Mouse (Mus musculus) heart, adult 2 months (tissue): ENCODE results near the gene Gm20388. TPM values are rescaled to one million over a fixed set of nuclear protein-coding genes. Genes with fewer than 3 reads are reported as not detected.

Experiments used
- DNase-seq, 2 experiments: peaks; one replicate each; pipeline ENCODE4 v3.0.0; 2021
- H3K27ac ChIP-seq: fragments of 200-600 bp; 2 replicates; pipeline ENCODE4 v1.8.1; 2022
- H3K27me3 ChIP-seq: fragments of 200-500 bp; 2 replicates; pipeline ENCODE4 v1.6.1; 2012; ENCODE audit warnings: mild to moderate bottlenecking, low read length, inconsistent platforms, mixed read lengths; ENCODE audit not compliant: control insufficient read depth, insufficient read depth
- H3K36me3 ChIP-seq: fragments of 200-500 bp; 2 replicates; pipeline ENCODE4 v1.6.1; 2012; ENCODE audit warnings: low read length, inconsistent platforms; ENCODE audit not compliant: control insufficient read depth, insufficient read depth
- H3K4me1 ChIP-seq: fragments of 200-500 bp; 2 replicates; pipeline ENCODE4 v1.6.1; 2011; ENCODE audit warnings: low read length; ENCODE audit not compliant: control insufficient read depth, insufficient read depth
- H3K4me3 ChIP-seq: fragments of 200-600 bp; 2 replicates; pipeline ENCODE4 v1.8.1; 2022
- H3K79me2 ChIP-seq: fragments of 200-500 bp; replicated peaks from 2 replicates; pipeline ENCODE4 v1.6.1; 2012; ENCODE audit warnings: mild to moderate bottlenecking, inconsistent platforms, low read length, moderate library complexity, mixed read lengths; ENCODE audit not compliant: control insufficient read depth, insufficient read depth
- H3K9ac ChIP-seq: fragments of 200-500 bp; 2 replicates; pipeline ENCODE4 v1.6.1; 2012; ENCODE audit warnings: low read depth, mild to moderate bottlenecking, control low read depth, inconsistent platforms, low read length, mixed read lengths
- CTCF ChIP-seq: fragments of 200-600 bp; IDR thresholded peaks from 2 replicates; pipeline ENCODE4 v1.8.1; 2022; ENCODE audit warnings: antibody characterized with exemption, mild to moderate bottlenecking, moderate library complexity
- EP300 ChIP-seq: fragments of 200-500 bp; IDR thresholded peaks from 2 replicates; pipeline ENCODE4 v1.6.1; 2011; ENCODE audit warnings: low read depth, low read length, control low read depth; ENCODE audit not compliant: insufficient read depth
- POLR2A ChIP-seq: fragments of 200-500 bp; IDR thresholded peaks from 2 replicates; pipeline ENCODE4 v1.6.1; 2011; ENCODE audit warnings: mild to moderate bottlenecking, low read depth, low read length, control low read depth; ENCODE audit not compliant: insufficient read depth
- WGBS: fragments of 180-500 bp; shearing (Covaris S2); methylation state at CpG from one replicate; pipeline ENCODE4 v1.1.7; 2018; 5-methylcytosine and 5-hydroxymethylcytosine counted together
- intact Hi-C: fragments of 180-260 bp; cut with DNase I; formaldehyde crosslinking; loops from one replicate; pipeline ENCODE4 v1.15.1; 2025
- polyA plus RNA-seq: library from polyadenylated mRNA; depleted of rRNA; stranded (reverse); fragments of >200 nt; gene quantifications from 2 replicates; pipeline ENCODE4 v1.2.3, GENCODE M21; 2012
- total RNA-seq, 2 experiments: library from RNA; stranded (reverse); gene quantifications; 2 replicates each; pipeline ENCODE4 v1.2.3; 2021

The Gm20388 gene
- total and polyA plus RNA-seq, 3 experiments = 1.8 to 32.3 TPM; not detected in 1

GRCm38 (mm10) chr8:123020084-123020483 lies 3109.4 kb downstream of the Gm20388 start:
- Histone ChIP-seq H3K79me2 (peaks cover 9% of the 10 kb centered on the region), H3K36me3 (peaks cover 29% of the 10 kb centered on the region), H3K27me3 (no peaks in the 10 kb centered on the region), H3K4me1 (peaks cover 32% of the 10 kb centered on the region), H3K4me3 (no peak overlapping the region), H3K27ac (no peak overlapping the region), H3K9ac (no peak overlapping the region)
- intact Hi-C loops = no loop called here
- TF ChIP-seq EP300 = no peak
- 33% methylated on average over 2 of the region's 2 CpGs for WGBS
- no peak for DNase-seq

- no peak overlapping the region for H3K4me3 ChIP-seq
- H3K9ac ChIP-seq = no peak overlapping the region
- no peak overlapping the region for H3K27ac ChIP-seq
- peaks cover 7% of the 10 kb centered on the region for H3K79me2 ChIP-seq
- intact Hi-C loops = no loop called here
- H3K4me1 ChIP-seq = peaks cover 32% of the 10 kb centered on the region
- H3K36me3 ChIP-seq = peaks cover 24% of the 10 kb centered on the region
- no peak for DNase-seq
- no peaks in the 10 kb centered on the region for H3K27me3 ChIP-seq
- TF ChIP-seq CTCF = no peak
- TF ChIP-seq POLR2A = no peak
- no peak for TF ChIP-seq EP300
- 35% methylated on average over 2 of the region's 2 CpGs for WGBS
Observed at GRCm38 (mm10) chr8:123020859-123021258, 3110.2 kb downstream of the Gm20388 start.

DNA sequence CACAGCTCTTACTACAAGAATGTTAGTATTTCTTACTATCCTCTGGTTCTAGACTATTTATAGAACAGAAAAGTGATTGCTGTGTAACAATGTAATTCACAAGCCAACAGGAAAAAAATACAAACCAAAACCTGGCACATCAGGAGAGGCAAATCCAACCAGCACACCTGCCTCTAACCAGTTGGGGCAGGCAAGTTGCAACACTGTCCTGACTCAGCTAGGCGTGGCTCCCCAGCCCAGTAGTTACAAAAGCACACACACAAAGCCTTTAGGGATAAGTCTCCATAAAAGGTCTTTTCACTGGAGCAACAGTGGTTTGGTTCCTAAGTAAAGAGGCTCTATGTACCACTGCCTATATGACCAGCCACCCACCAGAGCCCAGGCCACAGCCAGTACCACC lies 3110.6 kb downstream of the Gm20388 start:
- Histone ChIP-seq H3K36me3 (peaks cover 24% of the 10 kb centered on the region), H3K4me3 (no peak overlapping the region), H3K79me2 (peaks cover 9% of the 10 kb centered on the region), H3K27ac (peak overlapping the region; percentile 11; the same call in 1 of the 2 replicates), H3K27me3 (no peaks in the 10 kb centered on the region), H3K4me1 (peaks cover 31% of the 10 kb centered on the region), H3K9ac (no peak overlapping the region)
- intact Hi-C loops = no loop called here
- WGBS = 42% methylated on average over 1 of the region's 1 CpGs
- 0 out of 2 replicates have a peak, but pooled peaks have one; percentile 30 for TF ChIP-seq EP300
- TF ChIP-seq CTCF = no peak
- DNase-seq = no peak

DNA sequence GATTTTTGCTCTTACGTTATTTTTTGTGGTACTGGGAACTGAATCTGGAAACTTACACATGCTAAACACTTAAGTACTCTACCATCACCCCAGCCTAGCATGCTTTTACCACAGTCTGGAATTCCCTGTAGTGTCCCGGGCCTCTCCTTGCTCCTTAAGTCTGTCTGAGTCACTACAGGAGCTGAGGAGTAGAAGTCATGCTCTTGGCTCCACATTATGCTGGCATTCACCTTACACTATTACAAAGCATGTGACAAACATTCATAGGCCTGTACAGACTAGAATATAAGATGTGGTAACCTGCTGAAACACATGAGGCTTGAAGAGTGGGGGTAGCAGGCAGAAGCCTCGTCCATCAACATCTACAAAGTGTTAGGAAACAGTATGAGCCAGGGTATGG lies 3112.1 kb downstream of the Gm20388 start:
- Histone ChIP-seq H3K36me3 (peaks cover 21% of the 10 kb centered on the region), H3K4me3 (no peak overlapping the region), H3K79me2 (peaks cover 11% of the 10 kb centered on the region), H3K4me1 (peaks cover 33% of the 10 kb centered on the region), H3K27me3 (no peaks in the 10 kb centered on the region), H3K9ac (no peak overlapping the region), H3K27ac (no peak overlapping the region)
- no peak for DNase-seq
- WGBS = 59% methylated on average over 3 of the region's 3 CpGs
- intact Hi-C loops = no loop called here
- TF ChIP-seq POLR2A (no peak), CTCF (no peak), EP300 (no peak)

DNA sequence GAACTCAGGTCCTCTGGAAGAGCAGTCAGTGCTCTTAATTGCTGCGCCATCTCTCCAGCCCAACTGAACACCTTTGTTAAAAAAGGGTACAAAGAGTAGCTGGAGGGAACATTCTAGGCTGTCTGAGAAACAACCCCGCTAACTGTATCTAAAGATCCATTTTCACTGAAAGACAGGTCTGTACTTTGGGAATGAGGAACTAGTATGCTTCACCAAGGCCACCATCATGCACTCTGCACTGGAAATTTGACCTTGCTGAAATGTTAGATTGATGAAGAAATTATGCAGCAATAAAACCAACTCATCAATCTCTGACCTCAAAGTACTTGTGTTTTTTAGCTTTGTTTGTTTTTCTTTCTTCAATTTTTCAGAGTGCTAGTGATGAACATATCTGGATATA lies 3113.6 kb downstream of the Gm20388 start:
- 97% methylated on average over 2 of the region's 2 CpGs for WGBS
- peaks cover 13% of the 10 kb centered on the region for H3K79me2 ChIP-seq
- peaks cover 27% of the 10 kb centered on the region for H3K4me1 ChIP-seq
- no peak overlapping the region for H3K4me3 ChIP-seq
- no peak overlapping the region for H3K9ac ChIP-seq
- TF ChIP-seq POLR2A (no peak), EP300 (no peak), CTCF (no peak)
- peaks cover 23% of the 10 kb centered on the region for H3K36me3 ChIP-seq
- no peak overlapping the region for H3K27ac ChIP-seq
- intact Hi-C loops = no loop called here
- no peak for DNase-seq
- H3K27me3 ChIP-seq = no peaks in the 10 kb centered on the region

DNA sequence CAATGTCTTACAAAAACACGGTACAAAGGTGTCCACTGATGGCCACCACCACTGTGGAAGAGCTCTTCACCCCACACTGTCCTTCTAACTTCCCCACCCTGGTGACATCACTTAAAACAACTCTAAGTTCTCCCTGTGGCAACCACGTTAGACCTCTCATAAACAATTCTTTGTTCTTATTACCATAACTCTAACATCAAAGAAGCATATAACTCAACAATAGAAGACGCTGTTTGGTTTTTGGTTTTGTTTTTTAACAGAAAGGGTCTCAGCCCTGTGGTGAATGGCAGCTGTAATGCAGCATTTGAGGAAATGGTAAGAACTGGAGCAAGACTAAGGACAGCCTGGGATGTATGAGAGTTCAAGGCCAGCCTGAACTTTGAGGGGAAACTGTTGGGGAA lies 3115.3 kb downstream of the Gm20388 start:
- H3K27ac ChIP-seq = no peak overlapping the region
- DNase-seq = no peak
- no peak overlapping the region for H3K4me3 ChIP-seq
- intact Hi-C loops = no loop called here
- 62% methylated on average over 3 of the region's 3 CpGs for WGBS
- no peaks in the 10 kb centered on the region for H3K27me3 ChIP-seq
- no peak for TF ChIP-seq CTCF
- TF ChIP-seq POLR2A = no peak
- TF ChIP-seq EP300 = no peak
- H3K4me1 ChIP-seq = peaks cover 23% of the 10 kb centered on the region
- peaks cover 17% of the 10 kb centered on the region for H3K36me3 ChIP-seq
- no peak overlapping the region for H3K9ac ChIP-seq
- H3K79me2 ChIP-seq = peaks cover 15% of the 10 kb centered on the region
